Mouse (Mus musculus): ENCODE data around the gene Tbca. TPM values are rescaled to one million over a fixed set of nuclear protein-coding genes. Genes with fewer than 3 reads are reported as not detected.

Gene Tbca
- polyA plus RNA-seq (2012; ENCODE audit: insufficient read depth, low replicate concordance): 15.2 TPM in 1 of 2 replicates, not detected in the other

- H3K36me3 ChIP-seq (replicated peaks; ENCODE audit: low read length): peaks cover 3% of the 10 kb centered on the region
- TF ChIP-seq FLI1 (IDR thresholded peaks at IDR 0.05; ENCODE audit: low read length) (no peak), GATA1 (IDR thresholded peaks at IDR 0.05; ENCODE audit: borderline replicate concordance, low read length) (no peak)
- peaks cover 20% of the 10 kb centered on the region for H3K27me3 ChIP-seq (replicated peaks)
- H3K9me3 ChIP-seq: no peaks in the 10 kb centered on the region
- H3K4me1 ChIP-seq: peaks cover 31% of the 10 kb centered on the region
- peak within 1 kb of the TSS; percentile 92 for H3K4me3 ChIP-seq (replicated peaks)
Observed at GRCm38 (mm10) chr13:94788771-94789649, at the start of gene Tbca. Tbca (plus strand) TSS chr13:94788910.

GRCm38 (mm10) chr13:94745176-94745575 is 43.5 kb upstream of the Tbca start:
- Histone ChIP-seq H3K9me3 (peaks cover 6% of the 10 kb centered on the region; the same call in 1 of the 2 replicates), H3K27me3 (replicated peaks) (no peaks in the 10 kb centered on the region), H3K36me3 (replicated peaks; ENCODE audit: low read length) (no peaks in the 10 kb centered on the region), H3K4me3 (replicated peaks) (no peak overlapping the region), H3K4me1 (no peaks in the 10 kb centered on the region)
- TF ChIP-seq GATA1 (IDR thresholded peaks at IDR 0.05; ENCODE audit: borderline replicate concordance, low read length) (no peak), FLI1 (IDR thresholded peaks at IDR 0.05; ENCODE audit: low read length) (no peak)

- peaks cover 12% of the 10 kb centered on the region for H3K27me3 ChIP-seq (replicated peaks)
- H3K9me3 ChIP-seq: no peaks in the 10 kb centered on the region
- no peaks in the 10 kb centered on the region for H3K36me3 ChIP-seq (replicated peaks; ENCODE audit: low read length)
- TF ChIP-seq FLI1 (IDR thresholded peaks at IDR 0.05; ENCODE audit: low read length) (no peak), GATA1 (IDR thresholded peaks at IDR 0.05; ENCODE audit: borderline replicate concordance, low read length) (no peak)
- H3K4me1 ChIP-seq: peaks cover 3% of the 10 kb centered on the region; the same call in 1 of the 2 replicates
- H3K4me3 ChIP-seq (replicated peaks): no peak overlapping the region
Observed at GRCm38 (mm10) chr13:94765852-94766251, 22.9 kb upstream of the Tbca start.

- TF ChIP-seq FLI1 (IDR thresholded peaks at IDR 0.05; ENCODE audit: low read length) (no peak), GATA1 (IDR thresholded peaks at IDR 0.05; ENCODE audit: borderline replicate concordance, low read length) (no peak)
- H3K4me3 ChIP-seq (replicated peaks): no peak overlapping the region
- no peaks in the 10 kb centered on the region for H3K36me3 ChIP-seq (replicated peaks; ENCODE audit: low read length)
- H3K4me1 ChIP-seq: peaks cover 3% of the 10 kb centered on the region; the same call in 1 of the 2 replicates
- H3K9me3 ChIP-seq: no peaks in the 10 kb centered on the region
- peaks cover 13% of the 10 kb centered on the region for H3K27me3 ChIP-seq (replicated peaks)
Observed at GRCm38 (mm10) chr13:94768460-94769154, 20.1 kb upstream of the Tbca start.

GRCm38 (mm10) chr13:94769155-94769470 is 19.6 kb upstream of the Tbca start:
- Histone ChIP-seq H3K27me3 (replicated peaks) (peaks cover 13% of the 10 kb centered on the region), H3K36me3 (replicated peaks; ENCODE audit: low read length) (no peaks in the 10 kb centered on the region), H3K4me1 (peaks cover 3% of the 10 kb centered on the region; the same call in 1 of the 2 replicates), H3K9me3 (no peaks in the 10 kb centered on the region), H3K4me3 (replicated peaks) (no peak overlapping the region)
- TF ChIP-seq GATA1 (IDR thresholded peaks at IDR 0.05; ENCODE audit: borderline replicate concordance, low read length): no peak
- TF ChIP-seq FLI1 (IDR thresholded peaks at IDR 0.05; ENCODE audit: low read length): no peak

GRCm38 (mm10) chr13:94786866-94787265 is 1.8 kb upstream of the Tbca start:
- no peak for TF ChIP-seq GATA1 (IDR thresholded peaks at IDR 0.05; ENCODE audit: borderline replicate concordance, low read length)
- TF ChIP-seq FLI1 (IDR thresholded peaks at IDR 0.05; ENCODE audit: low read length): no peak
- Histone ChIP-seq H3K9me3 (no peaks in the 10 kb centered on the region), H3K27me3 (replicated peaks) (peaks cover 23% of the 10 kb centered on the region), H3K4me1 (peaks cover 18% of the 10 kb centered on the region), H3K4me3 (replicated peaks) (no peak overlapping the region), H3K36me3 (replicated peaks; ENCODE audit: low read length) (peaks cover 3% of the 10 kb centered on the region)

GRCm38 (mm10) chr13:94794689-94795088 is 6.0 kb downstream of the Tbca start:
- Histone ChIP-seq H3K4me1 (peaks cover 42% of the 10 kb centered on the region), H3K4me3 (replicated peaks) (no peak overlapping the region), H3K27me3 (replicated peaks) (no peaks in the 10 kb centered on the region), H3K36me3 (replicated peaks; ENCODE audit: low read length) (peaks cover 3% of the 10 kb centered on the region), H3K9me3 (no peaks in the 10 kb centered on the region)
- no peak for TF ChIP-seq FLI1 (IDR thresholded peaks at IDR 0.05; ENCODE audit: low read length)
- no peak for TF ChIP-seq GATA1 (IDR thresholded peaks at IDR 0.05; ENCODE audit: borderline replicate concordance, low read length)

GRCm38 (mm10) chr13:94803480-94804057 is 14.9 kb downstream of the Tbca start:
- Histone ChIP-seq H3K4me1 (peaks cover 42% of the 10 kb centered on the region), H3K4me3 (replicated peaks) (peak overlapping the region; percentile 59), H3K27me3 (replicated peaks) (no peaks in the 10 kb centered on the region), H3K36me3 (replicated peaks; ENCODE audit: low read length) (no peaks in the 10 kb centered on the region), H3K9me3 (no peaks in the 10 kb centered on the region)
- TF ChIP-seq GATA1 (IDR thresholded peaks at IDR 0.05; ENCODE audit: borderline replicate concordance, low read length): no peak
- no peak for TF ChIP-seq FLI1 (IDR thresholded peaks at IDR 0.05; ENCODE audit: low read length)

GRCm38 (mm10) chr13:94806315-94807179 is 17.8 kb downstream of the Tbca start:
- Histone ChIP-seq H3K4me1 (peaks cover 44% of the 10 kb centered on the region), H3K36me3 (replicated peaks; ENCODE audit: low read length) (peaks cover 2% of the 10 kb centered on the region), H3K4me3 (replicated peaks) (peak overlapping the region; percentile 51), H3K9me3 (no peaks in the 10 kb centered on the region), H3K27me3 (replicated peaks) (no peaks in the 10 kb centered on the region)
- TF ChIP-seq GATA1 (IDR thresholded peaks at IDR 0.05; ENCODE audit: borderline replicate concordance, low read length) (no peak), FLI1 (IDR thresholded peaks at IDR 0.05; ENCODE audit: low read length) (no peak)

Measured in megakaryocyte, embryonic 14.5 days (primary cell).